Mouse (Mus musculus): ENCODE results near the gene Cep95.
"Not testable (repeated sequence)": the region's sequence is repeated elsewhere in the genome, so short reads cannot be mapped to it uniquely, and the experiment has no call there.

Gene Cep95

GRCm38 (mm10) chr11:106777395-106777794 lies 11.7 kb upstream of the Cep95 start:
- peak; percentile 37 to 58 for DNase-seq

GRCm38 (mm10) chr11:106778132-106778531 lies 10.9 kb upstream of the Cep95 start:
- DNase-seq: no peak

GRCm38 (mm10) chr11:106778589-106779387 lies 10.3 kb upstream of the Cep95 start:
- DNase-seq: no peak

- DNase-seq: peak; percentile 92
Observed at GRCm38 (mm10) chr11:106779388-106780088, 9.5 kb upstream of the Cep95 start, which contains the start of gene Polg2. Gene Polg2, minus strand, starts transcription at chr11:106779537.

- DNase-seq: no peak
Observed at GRCm38 (mm10) chr11:106780089-106780425, 9.0 kb upstream of the Cep95 start.

- no peak for DNase-seq
Observed at GRCm38 (mm10) chr11:106780590-106781220, 8.3 kb upstream of the Cep95 start.

- DNase-seq: not testable (repeated sequence)
Observed at GRCm38 (mm10) chr11:106782271-106782670, 6.8 kb upstream of the Cep95 start.

- DNase-seq: no peak
Observed at GRCm38 (mm10) chr11:106782841-106783764, 5.9 kb upstream of the Cep95 start.

- DNase-seq: no peak
Observed at GRCm38 (mm10) chr11:106784476-106784875, 4.6 kb upstream of the Cep95 start.

GRCm38 (mm10) chr11:106785043-106785442 lies 4.0 kb upstream of the Cep95 start:
- no peak for DNase-seq

- DNase-seq: peak; percentile 90 to 93
Observed at GRCm38 (mm10) chr11:106787131-106788025, 1.7 kb upstream of the Cep95 start.

GRCm38 (mm10) chr11:106788026-106788774 lies 852 bp upstream of the Cep95 start:
- peak; percentile 96 to 98 for DNase-seq

- DNase-seq: no peak
Observed at GRCm38 (mm10) chr11:106789649-106790048, 597 bp downstream of the Cep95 start.

GRCm38 (mm10) chr11:106793846-106794245 lies 4.8 kb downstream of the Cep95 start:
- no peak for DNase-seq

- no peak for DNase-seq
Observed at GRCm38 (mm10) chr11:106795679-106796078, 6.6 kb downstream of the Cep95 start.

- DNase-seq: no peak
Observed at GRCm38 (mm10) chr11:106802069-106802627, 13.1 kb downstream of the Cep95 start.

- not testable (repeated sequence) for DNase-seq
Observed at GRCm38 (mm10) chr11:106807442-106807841, 18.4 kb downstream of the Cep95 start.

- DNase-seq: peak; percentile 39 to 67
Observed at GRCm38 (mm10) chr11:106812410-106813136, 23.5 kb downstream of the Cep95 start.

- peak; percentile 68 to 76 for DNase-seq
Observed at GRCm38 (mm10) chr11:106814601-106815320, 25.7 kb downstream of the Cep95 start.

Data from kidney, adult 8-10 months (tissue).